Mouse (Mus musculus): ENCODE data around the gene Dchs2. TPM values are rescaled to one million over a fixed set of nuclear protein-coding genes. Genes with fewer than 3 reads are reported as not detected.

The Dchs2 gene
- polyA plus RNA-seq, 1 experiment, result 0.05 TPM

- no peaks in the 10 kb centered on the region for H3K4me1 ChIP-seq (ENCODE audit: control insufficient read depth, insufficient read depth, insufficient read length)
- H3K4me3 ChIP-seq (ENCODE audit: extremely low read depth, insufficient read depth, insufficient read length), result no peak overlapping the region
- DNase-seq (ENCODE audit: low read depth in 1 of 2, low spot score in 2 of 2), result no peak
- 85% methylated on average over 6 of the region's 6 CpGs for WGBS
- TF ChIP-seq CTCF (IDR thresholded peaks at IDR 0.05; ENCODE audit: extremely low read depth, insufficient read depth, insufficient read length, insufficient replicate concordance) (no peak), POLR2A (IDR thresholded peaks at IDR 0.05; ENCODE audit: low read depth, low read length) (no peak)
- H3K27ac ChIP-seq (ENCODE audit: insufficient read depth, low read length), result no peak overlapping the region
- no peaks in the 10 kb centered on the region for H3K27me3 ChIP-seq (ENCODE audit: control insufficient read depth, insufficient read depth, low read length)
- H3K36me3 ChIP-seq (ENCODE audit: control insufficient read depth, insufficient read depth, low read length), result no peaks in the 10 kb centered on the region
Measured at GRCm38 (mm10) chr3:83376834-83377233, 249.1 kb downstream of the Dchs2 start.

Other genes starting within 250 kb of the Dchs2 start
- gene Lrat, start 224.0 kb upstream of the Dchs2 start, polyA plus RNA-seq (2012; rRNA removed), result 0.84 and 1.4 TPM in 2 replicates
- gene Fgg, start 120.2 kb upstream of the Dchs2 start, polyA plus RNA-seq (2012; rRNA removed), result 0.06 TPM in 2 replicates
- 0.05 TPM in 1 of 2 replicates, not detected in the other for gene Fga, start 101.9 kb upstream of the Dchs2 start, polyA plus RNA-seq (2012; rRNA removed)
- 0.02 TPM in 1 of 2 replicates, not detected in the other for gene Fgb, start 78.1 kb upstream of the Dchs2 start, polyA plus RNA-seq (2012; rRNA removed)
- gene Plrg1, start 72.4 kb upstream of the Dchs2 start, polyA plus RNA-seq (2012; rRNA removed), result 21.1 and 25.1 TPM in 2 replicates

All from spleen, adult 2 months (tissue).